Mouse (Mus musculus) 416B (cell line): ENCODE data around the gene Cd209c.

Experiments
- DNase-seq: peaks from one replicate; pipeline ENCODE4 v3.0.0; 2011; ENCODE audit warnings: low read depth

The Cd209c gene

DNA sequence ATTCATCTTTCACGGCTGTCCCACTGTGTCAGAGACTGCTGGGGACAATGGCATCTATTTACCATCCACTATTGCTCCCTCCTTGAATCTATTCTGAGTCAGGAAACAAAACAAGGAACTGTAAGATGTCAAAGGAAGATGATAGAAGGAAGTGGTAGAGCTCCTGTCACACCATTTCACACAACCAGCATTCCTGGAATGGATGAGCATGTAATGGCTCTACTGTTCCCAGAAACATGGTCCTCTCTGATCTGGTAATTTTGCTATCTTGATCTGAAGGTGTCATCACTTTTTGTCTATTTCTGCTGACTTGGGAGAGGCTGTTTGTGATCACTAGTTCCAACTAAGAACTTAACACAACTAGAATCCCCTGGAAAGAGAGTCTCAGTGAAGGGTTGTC lies at the start of gene Cd209c:
Gene Cd209c (minus strand): TSS at position 101 of the 400 bp plus-strand sequence.
- no peak for DNase-seq

DNA sequence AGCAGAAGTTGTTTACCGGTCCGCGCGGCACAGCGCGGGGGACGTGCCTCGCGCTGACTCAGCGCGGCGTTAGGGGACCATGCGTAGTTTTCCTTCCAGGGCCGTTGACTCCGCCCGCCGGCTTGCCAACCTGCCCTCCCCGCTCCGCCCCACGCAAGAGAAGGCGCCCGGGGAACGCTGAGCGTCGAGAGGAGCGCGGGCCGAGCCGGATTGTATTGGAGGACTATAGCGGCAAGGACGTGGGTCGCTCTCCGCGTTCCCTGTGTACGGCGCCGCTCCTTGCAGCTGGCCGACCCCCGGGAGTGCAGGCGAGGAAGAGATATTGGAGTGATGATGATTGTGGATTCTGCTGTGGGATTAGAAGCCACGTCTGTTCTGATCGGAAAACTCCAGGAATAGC lies 39.7 kb upstream of the Cd209c start:
- no peak for DNase-seq

GRCm38 (mm10) chr8:3956037-3956436 lies 1.5 kb upstream of the Cd209c start:
- peak; percentile 60 for DNase-seq

DNA sequence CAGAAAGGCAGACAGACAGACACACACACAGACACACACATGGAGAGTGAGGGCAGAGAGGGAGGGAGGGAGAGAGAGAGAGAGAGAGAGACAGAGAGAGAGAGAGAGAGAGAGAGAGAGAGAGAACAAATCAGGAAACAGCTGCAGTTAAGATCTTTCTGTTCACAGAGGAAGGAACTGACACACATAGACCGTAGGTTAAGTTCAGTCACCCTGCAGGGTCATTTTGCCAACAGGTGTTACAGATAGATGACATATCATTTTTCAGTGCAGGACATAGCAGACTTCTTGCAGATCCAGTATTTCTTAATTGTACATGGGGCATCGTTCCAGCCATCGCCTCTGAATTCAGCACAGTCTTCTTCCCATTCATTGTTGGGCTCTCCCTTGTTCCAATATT lies 14.5 kb downstream of the Cd209c start:
- DNase-seq, result peak; percentile 4

DNA sequence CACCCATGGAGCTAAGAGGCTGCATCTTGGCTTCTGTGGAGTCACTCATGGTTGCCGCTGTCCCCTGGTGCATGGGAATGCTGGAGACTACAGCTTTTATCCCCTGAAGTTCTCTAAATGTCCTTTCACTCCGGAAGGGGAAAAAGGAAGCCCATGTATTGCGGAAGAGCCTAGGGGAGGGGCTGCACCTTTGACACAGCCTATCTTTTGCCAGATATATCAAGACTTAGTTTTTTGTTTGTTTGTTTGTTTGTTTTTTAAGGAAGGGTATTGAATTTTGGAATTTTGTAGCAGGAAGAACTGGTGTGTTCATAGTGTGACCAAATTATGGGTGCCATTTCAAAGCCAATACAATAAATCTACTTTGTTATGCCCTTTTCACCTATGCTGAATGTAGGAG lies 27.8 kb downstream of the Cd209c start, which contains the start of gene Cd209b:
Gene Cd209b (minus strand): TSS at position 101 of the 400 bp plus-strand sequence.
- no peak for DNase-seq
